Mouse (Mus musculus): ENCODE data around the gene Krt77. TPM values are rescaled to one million over a fixed set of nuclear protein-coding genes. Genes with fewer than 3 reads are reported as not detected.

The Krt77 gene
- total and polyA plus RNA-seq, 2 experiments from 2014 or later, result 1.2 to 1.5 TPM

GRCm38 (mm10) chr15:101821786-101822185, 47.7 kb downstream of the Krt77 start:
- no peaks in the 10 kb centered on the region for H3K36me3 ChIP-seq (ENCODE audit: insufficient read depth, low read length)
- H3K4me3 ChIP-seq (ENCODE audit: low read depth, low read length), result no peak overlapping the region
- no peak overlapping the region for H3K4me2 ChIP-seq (ENCODE audit: low read depth, low read length, poor library complexity, severe bottlenecking)
- TF ChIP-seq CTCF (IDR thresholded peaks at IDR 0.05), result no peak
- H3K27me3 ChIP-seq (ENCODE audit: insufficient read depth, low read length), result no peaks in the 10 kb centered on the region
- no peak overlapping the region for H3K27ac ChIP-seq (ENCODE audit: low read depth, low read length)
- H3K9me3 ChIP-seq (ENCODE audit: low read length), result no peaks in the 10 kb centered on the region
- H3K4me1 ChIP-seq (ENCODE audit: insufficient read depth, low read length), result no peaks in the 10 kb centered on the region
- DNase-seq (ENCODE audit: low spot score) (no peak), ATAC-seq (ENCODE audit: low FRiP score) (no peak)
- WGBS, result 24% methylated on average over 3 of the region's 3 CpGs
- no peak overlapping the region for H3K9ac ChIP-seq (replicated peaks; ENCODE audit: low read length, poor library complexity, severe bottlenecking)

- no peak within 1 kb of the TSS for H3K4me2 ChIP-seq (ENCODE audit: low read depth, low read length, poor library complexity, severe bottlenecking)
- no peaks in the 10 kb centered on the region for H3K9me3 ChIP-seq (ENCODE audit: low read length)
- no peak within 1 kb of the TSS for H3K4me3 ChIP-seq (ENCODE audit: low read depth, low read length)
- no peaks in the 10 kb centered on the region for H3K27me3 ChIP-seq (ENCODE audit: insufficient read depth, low read length)
- no peaks in the 10 kb centered on the region for H3K4me1 ChIP-seq (ENCODE audit: insufficient read depth, low read length)
- no peaks in the 10 kb centered on the region for H3K36me3 ChIP-seq (ENCODE audit: insufficient read depth, low read length)
- no peak for DNase-seq (ENCODE audit: low spot score)
- TF ChIP-seq CTCF (IDR thresholded peaks at IDR 0.05), result no peak
- H3K27ac ChIP-seq (ENCODE audit: low read depth, low read length), result no peak within 1 kb of the TSS
- no peak within 1 kb of the TSS for H3K9ac ChIP-seq (replicated peaks; ENCODE audit: low read length, poor library complexity, severe bottlenecking)
- no peak for ATAC-seq (ENCODE audit: low FRiP score)
- WGBS, result 84% methylated on average over 16 of the region's 16 CpGs
Measured at GRCm38 (mm10) chr15:101817875-101818274, 51.6 kb downstream of the Krt77 start, which contains the start of gene Krt2. TSS of gene Krt2 (minus strand) at chr15:101818169.

Small RNA genes lying within 50 kb of the gene (microRNA-seq; reads per million reads assigned to microRNA genes)
- gene Gm44356 (ENCODE audit: borderline number of aligned reads), result not detected

Other genes with a start within 250 kb of the Krt77 start
- gene Gm5414, start 241.5 kb downstream of the Krt77 start, total RNA-seq (2014; rRNA removed), result not detected in 2 replicates
- gene Gm5414, start 241.5 kb downstream of the Krt77 start, polyA plus RNA-seq (2015; fragmentation: Nextera tagmentation; extraction: Ambion mirVana), result not detected in 2 replicates
- not detected in 2 replicates for gene Gm5478, start 222.3 kb downstream of the Krt77 start, total RNA-seq (2014; rRNA removed)
- not detected in 2 replicates for gene Gm5478, start 222.3 kb downstream of the Krt77 start, polyA plus RNA-seq (2015; fragmentation: Nextera tagmentation; extraction: Ambion mirVana)
- gene Krt6b, start 189.4 kb downstream of the Krt77 start, total RNA-seq (2014; rRNA removed), result not detected in 2 replicates
- gene Krt6b, start 189.4 kb downstream of the Krt77 start, polyA plus RNA-seq (2015; fragmentation: Nextera tagmentation; extraction: Ambion mirVana), result 0.07 TPM in 1 of 2 replicates, not detected in the other
- not detected in 2 replicates for gene Krt6a, start 175.4 kb downstream of the Krt77 start, total RNA-seq (2014; rRNA removed)
- not detected in 2 replicates for gene Krt6a, start 175.4 kb downstream of the Krt77 start, polyA plus RNA-seq (2015; fragmentation: Nextera tagmentation; extraction: Ambion mirVana)
- 6.4 TPM in 1 of 2 replicates, not detected in the other for gene Krt5, start 156.8 kb downstream of the Krt77 start, total RNA-seq (2014; rRNA removed)
- gene Krt5, start 156.8 kb downstream of the Krt77 start, polyA plus RNA-seq (2015; fragmentation: Nextera tagmentation; extraction: Ambion mirVana), result 0.14 TPM in 1 of 2 replicates, not detected in the other
- 2.8 TPM in 1 of 2 replicates, not detected in the other for gene Krt71, start 126.6 kb downstream of the Krt77 start, total RNA-seq (2014; rRNA removed)
- 0.25 and 0.27 TPM in 2 replicates for gene Krt71, start 126.6 kb downstream of the Krt77 start, polyA plus RNA-seq (2015; fragmentation: Nextera tagmentation; extraction: Ambion mirVana)
- gene Krt72, start 83.2 kb downstream of the Krt77 start, total RNA-seq (2014; rRNA removed), result not detected in 2 replicates
- not detected in 2 replicates for gene Krt72, start 83.2 kb downstream of the Krt77 start, polyA plus RNA-seq (2015; fragmentation: Nextera tagmentation; extraction: Ambion mirVana)
- gene Krt73, start 67.4 kb downstream of the Krt77 start, total RNA-seq (2014; rRNA removed), result 1.3 TPM in 1 of 2 replicates, not detected in the other
- gene Krt73, start 67.4 kb downstream of the Krt77 start, polyA plus RNA-seq (2015; fragmentation: Nextera tagmentation; extraction: Ambion mirVana), result 0.36 and 0.39 TPM in 2 replicates
- gene Krt2, start 51.5 kb downstream of the Krt77 start, total RNA-seq (2014; rRNA removed), result not detected in 2 replicates
- 0.12 TPM in 1 of 2 replicates, not detected in the other for gene Krt2, start 51.5 kb downstream of the Krt77 start, polyA plus RNA-seq (2015; fragmentation: Nextera tagmentation; extraction: Ambion mirVana)
- gene Krt1, start 18.9 kb downstream of the Krt77 start, total RNA-seq (2014; rRNA removed), result 18.3 and 45.5 TPM in 2 replicates
- 20.0 and 22.7 TPM in 2 replicates for gene Krt1, start 18.9 kb downstream of the Krt77 start, polyA plus RNA-seq (2015; fragmentation: Nextera tagmentation; extraction: Ambion mirVana)
- gene Krt76, start 23.2 kb upstream of the Krt77 start, total RNA-seq (2014; rRNA removed), result not detected in 2 replicates
- gene Krt76, start 23.2 kb upstream of the Krt77 start, polyA plus RNA-seq (2015; fragmentation: Nextera tagmentation; extraction: Ambion mirVana), result not detected in 2 replicates
- gene Krt4, start 55.0 kb upstream of the Krt77 start, total RNA-seq (2014; rRNA removed), result 0.38 TPM in 1 of 2 replicates, not detected in the other
- gene Krt4, start 55.0 kb upstream of the Krt77 start, polyA plus RNA-seq (2015; fragmentation: Nextera tagmentation; extraction: Ambion mirVana), result not detected in 2 replicates
- gene Krt79, start 70.6 kb upstream of the Krt77 start, total RNA-seq (2014; rRNA removed), result 2.3 TPM in 1 of 2 replicates, not detected in the other
- 0.15 and 0.28 TPM in 2 replicates for gene Krt79, start 70.6 kb upstream of the Krt77 start, polyA plus RNA-seq (2015; fragmentation: Nextera tagmentation; extraction: Ambion mirVana)
- gene Krt78, start 84.6 kb upstream of the Krt77 start, total RNA-seq (2014; rRNA removed), result 0.49 TPM in 1 of 2 replicates, not detected in the other
- not detected in 2 replicates for gene Krt78, start 84.6 kb upstream of the Krt77 start, polyA plus RNA-seq (2015; fragmentation: Nextera tagmentation; extraction: Ambion mirVana)
- gene Krt8, start 134.8 kb upstream of the Krt77 start, total RNA-seq (2014; rRNA removed), result 0.61 and 1.6 TPM in 2 replicates
- 0.60 and 0.63 TPM in 2 replicates for gene Krt8, start 134.8 kb upstream of the Krt77 start, polyA plus RNA-seq (2015; fragmentation: Nextera tagmentation; extraction: Ambion mirVana)
- 0.99 and 1.7 TPM in 2 replicates for gene Krt18, start 158.5 kb upstream of the Krt77 start, total RNA-seq (2014; rRNA removed)
- 1.8 and 2.1 TPM in 2 replicates for gene Krt18, start 158.5 kb upstream of the Krt77 start, polyA plus RNA-seq (2015; fragmentation: Nextera tagmentation; extraction: Ambion mirVana)
- 161 and 169 TPM in 2 replicates for gene Eif4b, start 204.1 kb upstream of the Krt77 start, total RNA-seq (2014; rRNA removed)
- gene Eif4b, start 204.1 kb upstream of the Krt77 start, polyA plus RNA-seq (2015; fragmentation: Nextera tagmentation; extraction: Ambion mirVana), result 65.8 and 68.2 TPM in 2 replicates
- 18.1 and 20.4 TPM in 2 replicates for gene Tns2, start 230.7 kb upstream of the Krt77 start, total RNA-seq (2014; rRNA removed)
- gene Tns2, start 230.7 kb upstream of the Krt77 start, polyA plus RNA-seq (2015; fragmentation: Nextera tagmentation; extraction: Ambion mirVana), result 5.1 and 6.3 TPM in 2 replicates